Mouse (Mus musculus): ENCODE measurements around the gene Heatr9. TPM values are rescaled to one million over a fixed set of nuclear protein-coding genes. Genes with fewer than 3 reads are reported as not detected.
"Not testable (repeated sequence)": the region's sequence is repeated elsewhere in the genome, so short reads cannot be mapped to it uniquely, and the experiment has no call there.

The Heatr9 gene
- not detected in 2 replicates for total RNA-seq (2017)

GRCm38 (mm10) chr11:83522075-83522474 is at the start of gene Heatr9:
Heatr9 (minus strand) TSS chr11:83522175.
- ATAC-seq (replicated peaks; ENCODE audit: low read depth, poor library complexity, severe bottlenecking): no peak

DNA sequence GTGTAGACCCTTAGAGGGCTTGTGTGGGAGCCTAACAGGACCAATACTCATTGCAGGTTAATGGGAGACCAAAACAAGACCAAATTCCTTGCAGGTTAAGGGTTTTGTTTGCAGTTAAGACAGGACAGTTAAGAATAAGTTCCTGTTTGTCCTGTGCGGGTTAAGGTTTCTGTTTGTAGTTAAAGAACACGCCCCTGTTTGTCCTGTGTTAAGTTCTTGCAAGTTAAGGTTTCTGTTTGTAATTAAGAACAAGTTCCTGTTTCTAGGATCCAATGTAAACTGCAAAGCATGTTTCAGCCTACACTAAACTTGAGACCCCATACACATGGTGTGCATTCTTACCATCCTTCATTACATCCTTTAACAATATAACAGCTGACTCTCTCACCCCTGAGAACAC is 48.2 kb upstream of the Heatr9 start:
- peak; percentile 31; the same call in 1 of the 2 replicates for ATAC-seq (replicated peaks; ENCODE audit: low read depth, poor library complexity, severe bottlenecking)

DNA sequence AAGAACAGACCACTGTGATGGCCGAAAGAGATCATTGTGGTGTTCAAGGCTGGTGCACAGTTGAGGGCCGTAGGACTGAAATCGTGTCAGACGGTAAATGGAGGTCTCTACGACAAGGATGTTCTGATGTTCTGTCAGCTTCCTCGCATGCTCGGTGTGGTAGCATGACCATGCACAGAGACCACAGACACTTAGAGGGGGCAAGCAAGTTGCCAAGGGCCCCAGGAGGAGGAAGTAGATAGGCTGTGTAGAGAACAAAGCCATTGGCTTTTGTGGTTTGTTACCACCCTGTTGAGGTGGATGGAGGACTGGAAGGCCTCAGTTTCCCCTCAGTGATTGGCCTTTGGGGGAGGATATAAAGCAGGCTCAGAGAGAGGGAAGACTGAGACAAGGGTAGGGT is 47.3 kb upstream of the Heatr9 start:
- ATAC-seq (replicated peaks; ENCODE audit: low read depth, poor library complexity, severe bottlenecking): peak; percentile 77

DNA sequence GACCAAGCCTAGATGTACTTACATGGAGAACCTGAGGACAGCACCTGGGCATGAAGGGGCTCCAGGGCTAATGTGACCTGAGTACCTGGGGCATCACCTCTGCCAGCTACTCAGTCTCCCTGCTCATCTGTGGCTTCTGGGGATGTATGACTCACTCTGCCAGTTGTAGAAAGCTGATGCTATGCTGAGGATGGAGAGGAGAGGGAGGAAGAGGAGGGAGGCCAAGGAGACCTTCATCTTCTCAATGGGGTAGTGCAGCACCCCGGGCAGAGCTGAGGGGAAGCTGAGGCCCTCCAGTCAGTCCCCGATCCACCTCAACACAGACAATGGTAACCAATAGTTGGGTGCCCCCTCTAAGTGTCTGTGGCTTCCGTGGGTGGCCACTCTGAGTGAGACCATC is 46.8 kb upstream of the Heatr9 start:
- ATAC-seq (replicated peaks; ENCODE audit: low read depth, poor library complexity, severe bottlenecking): peak; percentile 9; the same call in 1 of the 2 replicates

DNA sequence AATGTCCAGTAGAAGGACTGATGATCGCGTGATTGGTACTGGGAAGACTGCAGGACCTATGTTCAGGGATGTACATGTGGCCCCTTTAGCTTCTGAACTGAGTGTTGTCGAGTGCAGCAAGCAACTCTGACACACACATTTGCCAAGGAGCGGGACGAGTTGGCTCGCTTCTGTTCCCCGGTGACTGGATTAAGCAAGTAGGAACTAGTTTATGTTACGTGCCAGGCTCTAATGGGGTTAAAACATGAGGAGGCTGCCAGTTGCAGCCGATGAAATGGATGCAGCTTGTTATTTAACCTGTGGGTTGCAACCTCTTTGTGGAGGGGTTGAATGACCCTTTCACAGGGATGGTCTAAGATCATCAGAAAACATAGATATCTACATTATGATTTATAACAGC is 46.1 kb upstream of the Heatr9 start:
- ATAC-seq (replicated peaks; ENCODE audit: low read depth, poor library complexity, severe bottlenecking): no peak

GRCm38 (mm10) chr11:83567311-83567710 is 45.3 kb upstream of the Heatr9 start:
- no peak for ATAC-seq (replicated peaks; ENCODE audit: low read depth, poor library complexity, severe bottlenecking)

- ATAC-seq (replicated peaks; ENCODE audit: low read depth, poor library complexity, severe bottlenecking): no peak
These were observed 44.6 kb upstream of the Heatr9 start for GRCm38 (mm10) chr11:83566617-83567016.

DNA sequence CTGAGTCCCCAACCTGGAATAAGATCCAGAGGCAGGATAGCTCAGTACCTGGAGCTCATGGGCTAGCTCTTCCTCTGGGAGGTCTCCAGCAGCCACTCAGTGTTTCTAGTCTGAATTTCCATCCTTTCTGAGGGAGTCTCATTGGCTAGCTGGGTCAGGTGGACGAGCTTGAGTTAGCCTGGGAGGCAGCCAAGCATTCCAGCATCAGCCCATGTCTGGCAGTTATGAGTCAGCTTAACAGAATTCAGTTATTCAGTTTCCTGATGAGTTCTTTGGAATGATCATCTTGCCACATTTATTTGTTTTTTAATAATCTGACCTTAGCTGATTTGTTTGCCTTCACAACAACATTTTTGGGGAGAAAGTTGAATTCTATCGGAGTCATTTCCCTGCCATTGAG is 41.8 kb upstream of the Heatr9 start:
- no peak for ATAC-seq (replicated peaks; ENCODE audit: low read depth, poor library complexity, severe bottlenecking)

DNA sequence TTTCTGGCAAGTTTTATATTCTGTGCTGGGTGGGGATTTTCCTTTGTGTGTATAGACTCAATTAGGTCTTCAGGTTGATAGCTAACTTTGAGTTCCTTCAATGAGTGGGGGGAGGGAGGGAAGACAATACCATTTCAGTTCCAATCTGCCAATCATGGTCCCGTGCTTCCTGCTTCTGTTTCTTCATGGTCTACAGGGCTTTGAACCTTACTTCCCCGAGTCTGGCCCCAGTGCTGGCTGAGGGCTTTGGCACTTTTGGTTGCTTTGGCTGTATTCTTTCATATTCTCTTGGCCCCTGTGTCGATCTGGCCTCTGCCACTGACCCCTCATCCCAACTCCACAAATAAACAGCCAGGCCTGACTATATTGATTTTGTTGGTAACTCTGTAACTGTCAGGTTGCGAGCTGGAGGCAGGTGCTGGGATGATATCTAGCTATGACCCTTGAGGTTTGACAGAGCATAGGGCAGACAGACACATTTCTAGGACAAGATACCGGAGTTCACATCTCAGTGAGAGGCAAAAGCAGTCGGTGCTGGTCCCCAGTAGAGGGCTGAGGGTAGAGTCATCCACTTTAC is 40.4 kb upstream of the Heatr9 start:
- no peak for ATAC-seq (replicated peaks; ENCODE audit: low read depth, poor library complexity, severe bottlenecking)

GRCm38 (mm10) chr11:83560405-83560804 is 38.4 kb upstream of the Heatr9 start:
- peak; percentile 86 for ATAC-seq (replicated peaks; ENCODE audit: low read depth, poor library complexity, severe bottlenecking)

- ATAC-seq (replicated peaks; ENCODE audit: low read depth, poor library complexity, severe bottlenecking): no peak
These were observed 35.1 kb upstream of the Heatr9 start for GRCm38 (mm10) chr11:83557074-83557473.

DNA sequence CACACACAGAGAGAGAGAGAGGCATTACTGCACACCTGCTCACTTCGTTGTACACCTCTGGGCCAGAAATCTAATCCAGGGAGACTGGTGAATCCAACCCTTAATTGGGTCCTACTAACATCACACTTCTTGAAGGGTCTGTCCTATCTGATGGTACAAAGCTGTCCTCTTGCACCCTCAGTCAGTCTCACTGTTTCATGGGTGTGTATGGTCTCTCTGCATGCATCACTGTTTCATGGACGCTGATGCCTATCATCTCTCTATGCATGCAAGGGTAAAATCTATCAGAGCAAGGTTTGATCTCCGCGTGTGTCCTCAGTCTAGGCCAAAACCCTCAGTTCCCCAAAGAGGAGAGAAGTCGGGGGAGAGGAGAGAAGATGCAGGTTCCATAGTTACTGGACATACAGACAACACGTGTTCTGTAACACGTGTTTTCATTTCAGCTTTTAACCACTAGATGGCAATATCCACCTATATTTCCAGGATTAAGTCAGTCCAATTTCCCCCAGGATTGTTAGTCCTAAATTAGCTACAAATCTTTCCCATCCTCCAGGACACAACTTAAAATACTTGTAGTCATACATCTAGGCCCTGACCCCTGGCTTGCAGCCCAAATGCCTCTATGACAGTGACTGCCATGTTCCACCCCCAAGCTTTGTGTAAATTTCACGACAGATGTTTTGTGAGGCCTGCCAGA is 34.3 kb upstream of the Heatr9 start:
- ATAC-seq (replicated peaks; ENCODE audit: low read depth, poor library complexity, severe bottlenecking): peak; percentile 73

DNA sequence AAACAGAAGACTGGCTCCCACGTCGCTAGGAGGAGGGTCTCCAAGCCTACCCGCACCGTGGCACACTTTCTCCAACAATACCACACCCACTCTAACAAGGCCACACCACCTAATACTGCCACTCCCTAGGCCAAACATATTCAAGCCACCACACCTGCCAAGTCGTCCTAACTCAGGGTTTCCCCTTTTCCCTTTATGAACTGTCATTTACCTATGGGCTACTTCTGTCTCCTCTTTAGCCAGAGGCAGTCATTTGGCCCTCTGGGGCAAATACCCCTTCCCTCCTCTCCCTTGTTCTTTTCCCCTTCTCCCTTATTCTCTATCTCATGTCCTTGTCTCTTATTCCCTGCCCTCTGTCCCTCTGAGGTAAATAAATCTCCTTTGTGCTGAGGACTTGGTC is 29.7 kb upstream of the Heatr9 start:
- no peak for ATAC-seq (replicated peaks; ENCODE audit: low read depth, poor library complexity, severe bottlenecking)

GRCm38 (mm10) chr11:83551037-83551436 is 29.1 kb upstream of the Heatr9 start:
- not testable (repeated sequence) for ATAC-seq (replicated peaks; ENCODE audit: low read depth, poor library complexity, severe bottlenecking)

- ATAC-seq (replicated peaks; ENCODE audit: low read depth, poor library complexity, severe bottlenecking): peak; percentile 95
These were observed 28.2 kb upstream of the Heatr9 start for GRCm38 (mm10) chr11:83550186-83550632.

DNA sequence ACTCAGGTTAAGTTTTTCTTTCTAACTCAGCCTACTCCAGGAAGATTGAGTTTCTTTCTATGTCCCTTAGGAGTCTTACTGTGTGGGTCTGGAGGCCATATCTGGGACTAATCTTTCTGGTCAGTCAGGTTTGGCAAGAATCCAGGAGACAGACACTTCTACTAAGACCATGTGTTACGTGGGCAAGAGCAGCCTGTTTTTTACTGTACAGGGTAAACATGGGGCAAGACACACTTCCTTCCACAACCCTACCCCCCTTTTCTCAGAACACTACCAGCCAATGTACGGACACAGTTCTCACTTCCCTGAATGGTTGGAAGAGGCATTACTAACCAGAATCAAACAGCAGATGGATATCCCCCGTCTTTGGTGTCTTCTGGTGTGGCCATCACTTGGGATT is 22.2 kb upstream of the Heatr9 start:
- ATAC-seq (replicated peaks; ENCODE audit: low read depth, poor library complexity, severe bottlenecking): peak; percentile 86

- ATAC-seq (replicated peaks; ENCODE audit: low read depth, poor library complexity, severe bottlenecking): no peak
These were observed 19.4 kb upstream of the Heatr9 start for GRCm38 (mm10) chr11:83541415-83541814.

DNA sequence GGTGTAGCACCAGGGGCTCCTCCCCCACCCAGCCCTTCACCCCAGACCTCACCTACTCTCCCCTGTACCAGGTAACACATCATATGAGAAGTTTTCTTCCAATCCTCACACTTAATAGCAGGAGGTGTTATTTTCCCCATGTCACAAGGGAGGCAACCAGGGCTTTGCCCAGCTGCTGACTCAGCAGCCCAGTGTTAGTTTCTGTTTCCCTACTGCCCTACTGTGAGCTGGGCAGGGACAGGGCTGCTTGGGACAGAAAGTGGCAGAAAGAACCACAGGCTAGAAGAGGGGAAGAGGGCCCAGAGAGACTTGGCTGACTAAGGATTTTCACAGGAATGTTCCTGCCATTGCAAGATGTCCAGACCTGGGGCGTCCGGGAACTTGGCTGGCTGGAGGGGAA is 19.0 kb upstream of the Heatr9 start:
- no peak for ATAC-seq (replicated peaks; ENCODE audit: low read depth, poor library complexity, severe bottlenecking)

DNA sequence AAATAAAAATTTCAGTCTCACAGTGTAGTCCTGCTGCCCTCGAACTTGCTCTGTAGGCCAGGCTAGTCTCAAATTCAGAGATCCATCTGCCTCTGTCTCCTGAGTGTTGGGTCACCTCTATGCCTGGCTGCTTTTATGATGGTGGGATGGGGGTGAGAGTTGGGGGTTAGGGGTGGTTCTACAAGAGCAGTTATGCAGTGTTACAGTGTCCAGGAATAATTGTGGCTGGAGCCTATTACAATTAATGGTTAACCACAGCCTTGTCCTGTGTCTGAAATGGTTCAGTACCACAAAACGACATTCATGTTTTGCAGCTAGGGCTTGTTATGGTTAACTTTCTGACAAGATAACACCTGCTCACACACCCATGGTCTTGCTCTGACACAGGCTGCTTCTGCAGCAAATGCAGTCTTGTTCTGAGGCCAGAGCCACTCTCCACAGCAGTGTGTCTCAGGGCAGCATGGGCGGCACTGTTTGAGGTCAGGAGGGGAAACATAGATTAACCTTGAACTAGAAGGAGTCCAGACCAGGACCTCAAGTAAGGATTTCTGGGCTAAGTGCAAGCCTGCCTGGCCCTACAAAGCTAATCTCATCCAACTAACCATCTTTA is 16.8 kb upstream of the Heatr9 start:
- ATAC-seq (replicated peaks; ENCODE audit: low read depth, poor library complexity, severe bottlenecking): no peak

- ATAC-seq (replicated peaks; ENCODE audit: low read depth, poor library complexity, severe bottlenecking): no peak; the same call in 1 of the 2 replicates
These were observed 14.9 kb upstream of the Heatr9 start for GRCm38 (mm10) chr11:83536831-83537230.
